Mouse (Mus musculus) limb, embryonic 12.5 days (tissue): ENCODE data around the gene Med9. TPM values are rescaled to one million over a fixed set of nuclear protein-coding genes. Genes with fewer than 3 reads are reported as not detected.

ENCODE experiments used
- ATAC-seq: fragments of 200-750 bp; cut with Nextera tagmentation; 2 replicates; pipeline ENCODE4 v1.8.0; 2017; ENCODE audit warnings: low read depth, moderate TSS enrichment; ENCODE audit not compliant: insufficient number of reproducible peaks, insufficient read depth, low FRiP score, low TSS enrichment
- H3K27ac ChIP-seq: fragments of 300-500 bp; sonication (generic); 2 replicates; pipeline ENCODE4 v1.5.1; 2016; ENCODE audit warnings: mild to moderate bottlenecking, moderate library complexity
- H3K27me3 ChIP-seq: fragments of 300-500 bp; sonication (generic); 2 replicates; pipeline ENCODE4 v1.6.1; 2016; ENCODE audit warnings: mild to moderate bottlenecking, moderate library complexity
- H3K36me3 ChIP-seq: fragments of 300-500 bp; sonication (generic); 2 replicates; pipeline ENCODE4 v1.6.1; 2016; ENCODE audit warnings: mild to moderate bottlenecking, moderate library complexity
- H3K4me1 ChIP-seq: fragments of 300-500 bp; sonication (generic); replicated peaks from 2 replicates; pipeline ENCODE4 v1.6.1; 2016
- H3K4me2 ChIP-seq: fragments of 300-500 bp; sonication (generic); 2 replicates; pipeline ENCODE4 v1.6.1; 2016; ENCODE audit warnings: mild to moderate bottlenecking, moderate library complexity
- H3K4me3 ChIP-seq: fragments of 300-500 bp; sonication (generic); replicated peaks from 2 replicates; pipeline ENCODE4 v1.5.1; 2016; ENCODE audit warnings: mild to moderate bottlenecking
- H3K9ac ChIP-seq: fragments of 300-500 bp; sonication (generic); replicated peaks from 2 replicates; pipeline ENCODE4 v1.6.1; 2016; ENCODE audit warnings: mild to moderate bottlenecking, moderate library complexity
- H3K9me3 ChIP-seq: fragments of 300-500 bp; sonication (generic); 2 replicates; pipeline ENCODE4 v1.6.1; 2016; ENCODE audit warnings: mild to moderate bottlenecking, moderate library complexity
- WGBS: fragments of 180-500 bp; shearing (Covaris S2); methylation state at CpG from one replicate; pipeline ENCODE4 v1.1.7; 2016; 5-methylcytosine and 5-hydroxymethylcytosine counted together
- polyA plus RNA-seq: library from polyadenylated mRNA; unstranded; fragments of >200 nt; fragmentation: Nextera tagmentation; extraction: Ambion mirVana; gene quantifications from 2 replicates; pipeline ENCODE4 v1.2.1, GENCODE M21; 2016

Gene Med9
- polyA plus RNA-seq, 1 experiment from 2014 or later = 40.7 TPM

- peak; percentile 83; the same call in 1 of the 2 replicates for ATAC-seq
- Histone ChIP-seq H3K27ac (no peak within 1 kb of the TSS), H3K27me3 (peaks cover 34% of the 10 kb centered on the region), H3K9ac (peak within 1 kb of the TSS; percentile 53), H3K4me2 (peak within 1 kb of the TSS; percentile 91), H3K4me3 (peak within 1 kb of the TSS; percentile 47), H3K36me3 (peaks cover 24% of the 10 kb centered on the region), H3K9me3 (no peaks in the 10 kb centered on the region), H3K4me1 (peaks cover 39% of the 10 kb centered on the region)
- WGBS = under 1% methylated on average over 28 of the region's 28 CpGs
Measured at GRCm38 (mm10) chr11:59964818-59965217, 16.8 kb downstream of the Med9 start, which contains the start of gene Rasd1. Rasd1 (minus strand) TSS chr11:59964944.

DNA sequence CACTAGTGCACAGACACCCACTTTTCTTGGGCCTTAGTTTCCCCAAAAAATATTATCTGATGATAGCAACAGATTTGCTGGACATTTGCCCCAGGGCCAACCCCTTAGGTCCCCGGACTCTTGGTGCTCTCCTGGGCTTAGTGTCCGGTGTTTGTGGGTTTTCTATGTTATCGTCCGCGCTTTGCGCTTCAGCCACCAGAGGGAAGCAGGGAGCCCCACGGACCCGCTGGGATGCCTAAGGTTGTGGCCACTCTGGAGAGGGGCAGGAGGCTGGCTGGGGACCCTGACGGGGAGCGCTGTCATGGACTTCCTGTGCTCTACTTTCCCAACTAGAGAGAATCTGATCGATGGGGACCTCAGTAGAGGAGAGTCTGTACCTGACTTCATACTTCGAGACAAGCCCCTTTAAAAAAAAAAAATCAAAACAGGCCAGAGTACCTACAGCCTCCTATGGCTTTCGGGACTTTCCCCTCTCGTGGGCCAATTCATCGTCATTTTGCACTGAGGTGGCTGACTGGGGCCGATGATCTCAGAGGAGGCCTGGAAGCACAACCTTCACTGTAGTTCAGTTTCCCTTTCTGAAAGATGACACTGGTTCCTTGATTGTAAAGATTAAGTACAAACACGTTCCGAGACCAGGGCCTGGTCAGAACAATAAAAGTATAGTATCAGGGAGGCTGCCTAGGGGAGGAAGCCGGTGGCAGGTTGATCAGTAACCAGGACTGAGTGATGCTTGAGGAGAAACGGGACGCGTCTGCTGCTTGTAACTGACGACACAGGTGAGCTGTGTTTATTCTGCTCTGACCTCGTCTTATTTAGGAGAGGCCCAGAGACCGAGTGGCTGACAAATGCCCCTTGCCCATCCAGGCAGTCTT is 17.5 kb downstream of the Med9 start:
- peaks cover 21% of the 10 kb centered on the region for H3K36me3 ChIP-seq
- no peaks in the 10 kb centered on the region for H3K9me3 ChIP-seq
- H3K27ac ChIP-seq = no peak overlapping the region
- ATAC-seq = peak; percentile 38; the same call in 1 of the 2 replicates
- H3K4me1 ChIP-seq = peaks cover 34% of the 10 kb centered on the region
- H3K9ac ChIP-seq = peak overlapping the region; percentile 53; the same call in 1 of the 2 replicates
- H3K4me2 ChIP-seq = peak overlapping the region; percentile 91
- 26% methylated on average over 25 of the region's 25 CpGs for WGBS
- H3K4me3 ChIP-seq = peak overlapping the region; percentile 47
- peaks cover 34% of the 10 kb centered on the region for H3K27me3 ChIP-seq

- peaks cover 28% of the 10 kb centered on the region for H3K4me1 ChIP-seq
- ATAC-seq = no peak
- H3K9ac ChIP-seq = no peak overlapping the region; the same call in 1 of the 2 replicates
- no peak overlapping the region for H3K27ac ChIP-seq
- peaks cover 34% of the 10 kb centered on the region for H3K27me3 ChIP-seq
- no peaks in the 10 kb centered on the region for H3K9me3 ChIP-seq
- H3K4me3 ChIP-seq = no peak overlapping the region
- H3K4me2 ChIP-seq = no peak overlapping the region
- H3K36me3 ChIP-seq = peaks cover 15% of the 10 kb centered on the region
- 72% methylated on average over 4 of the region's 4 CpGs for WGBS
Measured at GRCm38 (mm10) chr11:59966102-59966483, 18.1 kb downstream of the Med9 start.

DNA sequence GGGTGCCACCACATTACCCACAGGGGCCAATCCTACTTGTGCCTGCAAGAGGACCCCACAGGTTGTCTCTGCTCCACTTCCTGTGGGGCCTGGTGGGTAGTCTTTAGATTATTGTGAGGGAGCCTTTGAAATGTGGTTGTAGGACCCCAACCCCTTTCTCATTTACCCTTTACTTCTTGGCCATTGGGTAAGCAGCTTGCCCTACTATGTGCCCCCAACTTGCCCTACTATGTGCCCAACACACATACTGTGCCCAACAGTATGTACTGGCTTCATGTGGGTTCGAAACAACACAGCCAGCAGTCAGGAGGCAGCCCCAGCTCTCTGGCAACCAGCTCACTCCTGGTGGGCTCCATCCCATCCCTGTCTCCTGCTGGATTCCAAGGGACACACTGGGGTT is 19.8 kb downstream of the Med9 start:
- H3K27me3 ChIP-seq = peaks cover 23% of the 10 kb centered on the region
- H3K27ac ChIP-seq = no peak overlapping the region
- H3K4me3 ChIP-seq = no peak overlapping the region
- H3K36me3 ChIP-seq = no peaks in the 10 kb centered on the region
- no peak overlapping the region for H3K4me2 ChIP-seq
- H3K9me3 ChIP-seq = no peaks in the 10 kb centered on the region
- 83% methylated on average over 1 of the region's 1 CpGs for WGBS
- no peak overlapping the region for H3K9ac ChIP-seq
- H3K4me1 ChIP-seq = peaks cover 26% of the 10 kb centered on the region
- no peak for ATAC-seq

- no peaks in the 10 kb centered on the region for H3K9me3 ChIP-seq
- H3K36me3 ChIP-seq = no peaks in the 10 kb centered on the region
- peaks cover 2% of the 10 kb centered on the region; the same call in 1 of the 2 replicates for H3K27me3 ChIP-seq
- WGBS = 66% methylated on average over 5 of the region's 5 CpGs
- no peak overlapping the region for H3K9ac ChIP-seq
- no peak overlapping the region for H3K4me2 ChIP-seq
- H3K27ac ChIP-seq = no peak overlapping the region
- no peak for ATAC-seq
- no peak overlapping the region for H3K4me3 ChIP-seq
- peaks cover 9% of the 10 kb centered on the region for H3K4me1 ChIP-seq
Measured at GRCm38 (mm10) chr11:59970780-59971179, 22.8 kb downstream of the Med9 start.

GRCm38 (mm10) chr11:59971691-59972090 is 23.7 kb downstream of the Med9 start:
- Histone ChIP-seq H3K36me3 (no peaks in the 10 kb centered on the region), H3K27ac (no peak overlapping the region), H3K4me1 (no peaks in the 10 kb centered on the region), H3K9ac (no peak overlapping the region), H3K27me3 (peaks cover 2% of the 10 kb centered on the region; the same call in 1 of the 2 replicates), H3K4me2 (no peak overlapping the region), H3K9me3 (no peaks in the 10 kb centered on the region), H3K4me3 (no peak overlapping the region)
- no peak for ATAC-seq
- WGBS = 64% methylated on average over 2 of the region's 2 CpGs

GRCm38 (mm10) chr11:59973389-59973788 is 25.4 kb downstream of the Med9 start:
- no peak overlapping the region for H3K9ac ChIP-seq
- H3K4me3 ChIP-seq = no peak overlapping the region
- peaks cover 2% of the 10 kb centered on the region; the same call in 1 of the 2 replicates for H3K27me3 ChIP-seq
- no peak overlapping the region for H3K4me2 ChIP-seq
- no peaks in the 10 kb centered on the region for H3K9me3 ChIP-seq
- WGBS = 81% methylated on average over 5 of the region's 5 CpGs
- ATAC-seq = no peak
- H3K36me3 ChIP-seq = no peaks in the 10 kb centered on the region
- H3K4me1 ChIP-seq = no peaks in the 10 kb centered on the region
- no peak overlapping the region for H3K27ac ChIP-seq

DNA sequence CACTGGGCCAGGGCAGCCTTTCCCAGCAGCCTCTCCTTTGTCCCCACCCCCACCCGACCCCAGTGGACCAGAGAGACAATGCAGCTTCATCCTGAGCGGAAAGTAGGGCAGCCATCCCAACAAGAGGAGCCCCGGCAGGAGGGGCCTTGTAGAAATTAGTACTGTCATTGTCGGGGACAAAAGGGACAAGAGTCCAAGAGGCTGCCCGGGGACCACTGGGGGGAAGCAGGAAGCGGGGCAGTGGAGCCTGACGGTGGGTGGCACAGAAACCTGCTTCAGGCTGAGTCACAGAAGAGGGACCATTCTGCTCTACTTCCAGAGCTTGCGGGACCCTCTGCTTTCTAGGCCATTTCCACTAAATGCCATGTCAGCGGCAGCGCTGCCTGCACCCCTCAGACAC is 27.2 kb downstream of the Med9 start:
- H3K27ac ChIP-seq = no peak overlapping the region
- WGBS = 62% methylated on average over 10 of the region's 10 CpGs

DNA sequence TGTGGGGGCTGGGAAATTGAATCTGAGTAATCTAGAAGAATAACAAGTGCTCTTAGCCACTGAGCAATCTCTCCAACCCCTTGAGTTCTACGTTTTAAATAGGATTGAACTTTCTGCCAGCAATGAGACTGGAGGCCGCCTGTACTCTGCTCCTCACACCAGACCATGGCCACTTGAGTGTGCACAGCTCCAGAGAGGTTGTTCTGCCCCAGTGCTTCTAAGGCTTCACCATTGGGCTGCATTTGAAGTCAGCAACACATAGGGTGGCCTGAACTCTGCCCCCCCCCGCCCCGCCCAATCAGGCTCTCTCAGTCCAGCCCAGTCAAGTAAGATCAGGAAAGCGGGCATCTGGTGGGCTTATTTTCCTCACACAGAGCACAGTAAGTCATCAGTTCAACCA is 29.8 kb downstream of the Med9 start:
- 0 out of 2 replicates have a peak, but pooled peaks cover 2% of the 10 kb centered on the region for H3K27me3 ChIP-seq
- H3K36me3 ChIP-seq = no peaks in the 10 kb centered on the region
- no peaks in the 10 kb centered on the region for H3K9me3 ChIP-seq
- no peak for ATAC-seq
- no peak overlapping the region for H3K9ac ChIP-seq
- H3K4me1 ChIP-seq = peaks cover 13% of the 10 kb centered on the region
- 82% methylated on average over 5 of the region's 5 CpGs for WGBS
- H3K4me2 ChIP-seq = no peak overlapping the region
- H3K4me3 ChIP-seq = no peak overlapping the region
- H3K27ac ChIP-seq = no peak overlapping the region

More for the DNA sequence above, 27.2 kb downstream of the Med9 start:
- no peaks in the 10 kb centered on the region for H3K9me3 ChIP-seq
- no peak for ATAC-seq
- no peak overlapping the region for H3K9ac ChIP-seq
- H3K36me3 ChIP-seq = no peaks in the 10 kb centered on the region
- H3K27me3 ChIP-seq = 0 out of 2 replicates have a peak, but pooled peaks cover 2% of the 10 kb centered on the region
- no peak overlapping the region for H3K4me2 ChIP-seq
- H3K4me3 ChIP-seq = no peak overlapping the region
- peaks cover 1% of the 10 kb centered on the region; the same call in 1 of the 2 replicates for H3K4me1 ChIP-seq

DNA sequence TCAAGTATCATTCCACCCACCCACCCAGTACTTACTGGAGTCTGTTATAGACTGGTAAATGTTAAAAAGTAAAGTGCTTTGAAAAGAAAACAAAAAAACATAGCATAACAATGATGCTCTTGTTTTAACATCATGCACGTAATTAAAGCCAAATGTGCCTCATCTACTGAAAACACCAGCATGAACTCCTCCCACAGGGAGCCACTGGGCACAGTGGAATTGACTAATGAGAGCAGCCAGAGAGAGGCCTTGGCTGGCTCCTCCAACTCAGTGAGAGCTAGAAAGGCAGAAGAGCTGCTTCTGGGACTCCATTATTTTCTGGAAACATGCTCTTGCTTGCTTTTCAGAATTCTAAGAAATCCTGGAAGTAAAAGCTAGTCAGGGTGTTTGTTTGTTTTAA is 41.4 kb downstream of the Med9 start:
- Histone ChIP-seq H3K4me1 (peaks cover 7% of the 10 kb centered on the region; the same call in 1 of the 2 replicates), H3K9me3 (no peaks in the 10 kb centered on the region), H3K36me3 (no peaks in the 10 kb centered on the region), H3K4me3 (no peak overlapping the region), H3K9ac (no peak overlapping the region), H3K27ac (peak overlapping the region; percentile 20; the same call in 1 of the 2 replicates), H3K4me2 (no peak overlapping the region), H3K27me3 (no peaks in the 10 kb centered on the region)
- 59% methylated on average over 1 of the region's 1 CpGs for WGBS
- ATAC-seq = no peak

DNA sequence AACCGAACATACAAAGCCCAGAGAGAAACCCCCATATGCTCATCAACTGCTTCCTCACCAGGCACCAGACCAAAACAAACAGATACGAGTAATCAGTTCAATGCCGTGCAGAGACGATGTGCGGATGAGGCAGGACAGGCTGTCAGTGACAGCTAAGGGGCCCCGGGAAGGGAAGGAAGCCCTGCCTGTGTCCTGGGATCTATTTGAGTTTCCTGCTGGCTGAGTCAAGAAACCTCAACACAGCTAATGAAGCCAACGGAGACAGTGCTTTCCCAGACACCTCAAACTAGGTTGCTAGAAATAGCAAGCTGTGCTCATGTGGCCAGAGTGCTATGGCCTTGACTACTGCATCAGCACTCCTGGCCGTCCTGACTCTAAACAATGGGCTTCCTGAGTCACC is 43.4 kb downstream of the Med9 start:
- no peak overlapping the region for H3K4me2 ChIP-seq
- H3K9me3 ChIP-seq = no peaks in the 10 kb centered on the region
- H3K36me3 ChIP-seq = no peaks in the 10 kb centered on the region
- H3K9ac ChIP-seq = no peak overlapping the region
- no peak for ATAC-seq
- no peaks in the 10 kb centered on the region for H3K27me3 ChIP-seq
- peaks cover 7% of the 10 kb centered on the region; the same call in 1 of the 2 replicates for H3K4me1 ChIP-seq
- no peak overlapping the region for H3K27ac ChIP-seq
- no peak overlapping the region for H3K4me3 ChIP-seq
- 68% methylated on average over 8 of the region's 8 CpGs for WGBS
